Mouse (Mus musculus) urinary bladder, postnatal 36 days (tissue): ENCODE measurements around the gene Hoxa5.

Source experiments
- DNase-seq, 2 experiments: peaks; one replicate each; pipeline ENCODE4 v3.0.0; 2022; ENCODE audit warnings: low spot score in 2 of 2, mixed read lengths in 1 of 2

The Hoxa5 gene

DNA sequence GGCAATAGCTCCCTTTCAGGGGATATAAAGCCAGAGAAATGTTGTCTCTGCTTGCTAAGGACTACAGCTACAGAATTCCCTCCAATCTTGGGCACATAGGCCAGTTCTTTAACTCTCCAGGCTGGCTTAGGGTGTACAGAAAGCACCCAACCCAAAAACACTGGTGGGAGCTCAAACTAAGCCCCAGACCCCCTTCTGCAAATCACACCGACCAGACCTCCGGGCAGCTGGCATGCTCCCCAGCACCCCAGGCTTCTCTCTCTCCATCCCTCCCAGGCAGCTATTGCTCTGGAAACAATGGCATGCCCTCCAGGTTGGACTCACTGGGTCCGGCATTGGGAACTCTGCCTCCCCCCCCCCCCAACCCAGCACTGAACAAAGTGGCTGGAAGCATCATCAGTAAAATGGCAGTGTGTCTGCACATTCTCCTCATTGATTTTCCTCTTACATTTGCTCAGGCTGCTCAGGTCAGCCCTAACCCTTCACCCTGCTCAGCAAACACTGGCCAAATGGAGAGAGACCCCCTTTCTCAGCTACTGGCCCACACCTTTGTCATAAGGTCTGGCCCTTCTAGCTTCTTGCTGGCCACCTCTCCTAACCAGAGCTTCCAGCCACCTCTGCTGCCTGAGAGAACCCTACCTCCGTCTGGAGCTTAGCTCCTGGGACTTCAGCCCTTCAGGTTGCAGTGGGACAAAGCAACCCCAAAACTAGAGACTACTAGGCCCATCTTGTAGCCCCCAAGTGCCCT is 25.3 kb downstream of the Hoxa5 start:
- DNase-seq: no peak

DNA sequence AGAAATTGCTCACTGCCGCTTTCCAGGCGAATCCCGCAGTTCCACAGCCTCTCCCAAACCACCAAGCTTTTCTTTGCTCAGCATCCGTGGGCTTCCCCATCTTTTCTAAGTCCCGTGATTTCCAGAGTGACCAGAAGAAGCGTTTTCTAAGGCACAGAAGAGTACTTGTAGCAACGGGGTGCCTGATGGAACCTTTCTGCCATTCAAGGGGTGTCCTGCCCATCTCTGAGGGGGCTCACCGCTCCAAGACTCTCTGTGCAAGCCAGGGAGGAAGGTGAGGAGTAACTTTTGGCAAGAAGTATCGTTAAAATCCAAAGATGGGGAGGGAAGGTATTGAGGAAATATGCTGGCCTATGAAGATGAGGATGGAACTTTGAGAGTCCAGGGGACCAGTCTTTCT is 26.6 kb downstream of the Hoxa5 start:
- no peak for DNase-seq

- no peak for DNase-seq
These were observed 27.2 kb downstream of the Hoxa5 start, which contains the start of gene 5730596B20Rik for GRCm38 (mm10) chr6:52177061-52177735. 5730596B20Rik (plus strand) TSS chr6:52177498.

- DNase-seq: no peak
These were observed 28.0 kb downstream of the Hoxa5 start for GRCm38 (mm10) chr6:52176391-52176790.

GRCm38 (mm10) chr6:52175864-52176263 is 28.5 kb downstream of the Hoxa5 start:
- no peak for DNase-seq

DNA sequence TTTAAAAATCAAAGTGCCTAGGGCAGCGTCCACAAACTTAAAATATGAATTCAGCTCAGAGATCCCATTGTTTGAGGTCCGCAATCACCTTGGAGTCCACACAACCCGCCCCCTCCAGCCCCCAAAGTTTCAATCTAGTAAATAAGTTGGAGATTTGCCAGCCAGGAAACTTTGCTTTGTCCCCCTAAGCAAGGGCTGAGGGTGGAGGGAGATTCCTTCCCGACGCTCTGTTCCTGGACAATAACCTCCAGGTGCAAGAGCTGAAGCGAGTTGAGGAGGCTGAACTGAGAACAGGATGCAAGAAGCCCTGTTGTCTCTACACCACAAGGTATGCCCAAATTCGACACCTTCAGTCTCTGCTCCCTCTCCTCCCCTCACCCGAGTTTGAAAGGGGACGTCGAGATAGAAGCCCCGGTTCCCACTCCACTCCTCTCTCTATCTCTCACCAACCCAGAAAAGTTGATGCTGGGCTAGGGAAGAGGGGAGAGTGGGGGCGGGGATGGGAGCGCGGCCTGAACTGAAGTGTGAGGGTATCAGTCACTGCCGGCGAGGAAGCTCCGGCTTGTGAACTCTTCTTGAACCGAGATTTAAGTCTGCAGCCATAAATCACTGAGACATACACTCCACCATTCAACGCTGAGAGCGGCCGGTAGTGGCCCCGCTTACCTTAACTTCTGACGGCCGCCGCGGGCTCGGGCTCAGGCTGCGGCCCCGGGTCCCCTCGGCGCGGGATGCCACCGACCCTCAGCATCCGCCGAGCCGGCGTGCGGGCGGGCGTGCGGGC is 29.2 kb downstream of the Hoxa5 start:
- DNase-seq: no peak

DNA sequence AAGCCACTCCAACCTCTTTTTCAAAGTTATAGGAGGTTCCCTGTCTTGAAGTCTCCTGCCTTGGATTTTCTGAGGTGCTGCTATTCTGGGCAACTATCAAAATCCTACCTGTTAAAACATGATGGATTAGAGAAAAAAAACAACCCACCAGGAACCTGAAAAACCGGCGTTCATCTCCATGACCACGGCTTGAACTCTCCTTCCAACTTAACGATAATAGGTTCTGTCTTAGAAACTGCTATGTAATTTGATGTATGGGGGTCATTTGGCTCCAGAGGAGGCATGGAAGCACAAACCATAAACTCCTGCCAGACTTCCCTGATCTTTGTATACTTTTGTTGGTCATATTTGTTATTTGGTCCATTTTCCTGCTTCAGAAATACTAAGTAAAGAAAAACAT is 30.7 kb downstream of the Hoxa5 start:
- no peak for DNase-seq

DNA sequence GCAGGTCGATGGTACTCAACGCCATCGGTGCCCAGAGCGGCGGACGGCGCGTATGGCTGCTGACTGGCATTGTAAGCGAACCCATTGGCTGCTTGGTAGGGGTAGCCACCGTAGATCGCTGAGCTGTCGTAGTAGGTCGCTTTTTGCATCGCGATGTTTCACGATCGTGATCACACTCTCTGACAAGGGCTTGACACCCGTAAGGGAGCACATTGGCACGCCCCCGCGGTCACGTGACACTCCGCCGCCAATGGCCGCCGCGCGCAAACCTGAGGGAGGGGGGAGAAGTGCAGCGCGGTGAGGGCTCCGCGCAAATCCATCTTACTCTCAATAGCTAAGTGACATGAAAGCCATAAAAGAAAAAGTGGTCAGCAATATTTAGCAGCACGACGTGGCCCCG is 31.9 kb downstream of the Hoxa5 start:
- DNase-seq: peak; percentile 54 to 86

DNA sequence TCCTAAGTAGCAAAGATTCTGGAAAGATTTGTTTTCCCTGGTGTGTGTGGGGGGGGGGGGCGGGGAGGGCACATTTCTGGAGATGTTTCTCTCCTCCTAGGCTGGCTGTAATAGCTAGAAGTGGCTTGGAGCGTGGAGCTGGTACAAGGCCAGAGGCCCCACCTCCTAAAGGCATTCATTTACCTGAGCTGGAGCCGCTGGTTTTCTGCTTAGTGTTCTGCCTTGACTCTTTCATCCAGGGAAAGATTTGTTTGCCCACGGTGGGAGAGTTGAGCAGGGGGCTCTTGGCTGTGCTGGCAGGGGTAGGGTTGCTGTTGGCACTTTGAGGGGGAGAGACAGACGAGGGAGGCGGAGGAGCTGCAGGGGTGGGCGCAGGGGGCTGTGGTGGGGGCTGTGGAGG is 32.4 kb downstream of the Hoxa5 start:
- no peak for DNase-seq

- DNase-seq: no peak
These were observed 33.1 kb downstream of the Hoxa5 start for GRCm38 (mm10) chr6:52171331-52171730.

- DNase-seq: no peak
These were observed 33.5 kb downstream of the Hoxa5 start for GRCm38 (mm10) chr6:52170898-52171223.

DNA sequence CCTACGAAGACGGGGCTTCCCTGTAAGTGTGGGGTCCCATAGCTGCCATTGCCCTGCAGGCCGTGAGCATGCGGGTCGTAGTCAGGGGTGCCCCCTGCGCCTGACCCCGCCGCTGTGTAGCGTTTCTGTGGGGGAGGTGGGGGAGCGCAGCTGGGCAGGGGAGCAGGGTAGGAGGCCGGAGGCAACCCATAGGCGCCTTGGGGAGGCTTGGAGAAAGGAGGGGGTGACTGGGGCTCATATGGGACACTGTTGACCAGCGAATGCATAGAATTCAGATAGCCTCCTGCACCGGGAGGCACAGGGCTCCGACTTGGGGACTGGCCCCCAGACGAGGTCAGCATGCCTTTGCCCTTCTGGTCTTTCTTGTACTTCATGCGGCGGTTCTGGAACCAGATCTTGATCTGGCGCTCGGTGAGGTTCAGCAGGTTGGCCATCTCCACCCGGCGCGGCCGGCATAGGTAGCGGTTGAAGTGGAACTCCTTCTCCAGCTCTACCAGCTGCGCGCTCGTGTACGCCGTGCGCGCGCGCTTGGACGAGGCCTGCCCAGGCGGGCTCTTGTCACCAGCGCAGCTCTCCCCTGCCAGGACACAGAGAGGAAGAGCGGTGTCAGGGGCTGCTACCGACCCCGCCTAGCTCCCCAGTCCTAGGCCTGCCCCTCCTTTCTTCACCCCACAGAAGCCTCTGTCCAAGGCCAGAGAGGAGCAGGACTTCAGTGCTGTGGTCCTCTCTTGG is 34.1 kb downstream of the Hoxa5 start:
- DNase-seq: no peak

- DNase-seq: no peak
These were observed 34.8 kb downstream of the Hoxa5 start for GRCm38 (mm10) chr6:52169499-52170165.

GRCm38 (mm10) chr6:52168191-52169055 is 36.0 kb downstream of the Hoxa5 start:
- DNase-seq: no peak

GRCm38 (mm10) chr6:52167736-52168161 is 36.6 kb downstream of the Hoxa5 start:
- no peak for DNase-seq

GRCm38 (mm10) chr6:52167176-52167575 is 37.2 kb downstream of the Hoxa5 start:
- DNase-seq: no peak

DNA sequence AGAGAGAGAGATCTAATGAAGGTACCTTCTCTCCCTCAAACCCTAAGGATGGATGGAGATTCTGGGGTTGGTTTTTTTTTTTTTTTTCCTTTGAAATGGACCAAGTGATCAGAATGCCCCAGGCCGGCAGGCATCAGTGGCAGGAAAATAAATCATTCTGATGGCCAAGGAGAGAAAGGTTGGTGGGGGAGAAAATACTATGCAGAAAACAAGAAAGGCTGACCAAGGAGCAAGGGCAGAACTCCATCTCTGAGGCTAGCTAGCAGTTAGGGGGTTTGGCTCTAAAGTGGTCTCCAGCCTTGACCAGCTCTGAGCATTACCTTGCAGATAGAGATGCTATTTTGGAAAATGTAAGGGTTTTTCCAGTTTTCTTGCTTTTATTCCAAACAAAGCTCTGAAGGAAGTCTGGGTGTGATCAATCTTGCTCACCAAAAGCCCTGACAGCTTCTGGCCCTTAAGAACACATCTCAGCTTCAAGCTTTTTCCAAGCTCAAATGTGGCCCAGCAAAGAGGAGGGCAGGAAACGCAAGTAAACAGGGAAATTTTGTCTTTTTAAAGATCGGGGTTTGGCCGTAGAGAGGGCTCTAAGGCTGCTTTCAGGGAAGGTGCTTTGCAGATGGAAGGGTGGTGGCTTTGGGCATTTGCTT is 37.8 kb downstream of the Hoxa5 start:
- no peak for DNase-seq

DNA sequence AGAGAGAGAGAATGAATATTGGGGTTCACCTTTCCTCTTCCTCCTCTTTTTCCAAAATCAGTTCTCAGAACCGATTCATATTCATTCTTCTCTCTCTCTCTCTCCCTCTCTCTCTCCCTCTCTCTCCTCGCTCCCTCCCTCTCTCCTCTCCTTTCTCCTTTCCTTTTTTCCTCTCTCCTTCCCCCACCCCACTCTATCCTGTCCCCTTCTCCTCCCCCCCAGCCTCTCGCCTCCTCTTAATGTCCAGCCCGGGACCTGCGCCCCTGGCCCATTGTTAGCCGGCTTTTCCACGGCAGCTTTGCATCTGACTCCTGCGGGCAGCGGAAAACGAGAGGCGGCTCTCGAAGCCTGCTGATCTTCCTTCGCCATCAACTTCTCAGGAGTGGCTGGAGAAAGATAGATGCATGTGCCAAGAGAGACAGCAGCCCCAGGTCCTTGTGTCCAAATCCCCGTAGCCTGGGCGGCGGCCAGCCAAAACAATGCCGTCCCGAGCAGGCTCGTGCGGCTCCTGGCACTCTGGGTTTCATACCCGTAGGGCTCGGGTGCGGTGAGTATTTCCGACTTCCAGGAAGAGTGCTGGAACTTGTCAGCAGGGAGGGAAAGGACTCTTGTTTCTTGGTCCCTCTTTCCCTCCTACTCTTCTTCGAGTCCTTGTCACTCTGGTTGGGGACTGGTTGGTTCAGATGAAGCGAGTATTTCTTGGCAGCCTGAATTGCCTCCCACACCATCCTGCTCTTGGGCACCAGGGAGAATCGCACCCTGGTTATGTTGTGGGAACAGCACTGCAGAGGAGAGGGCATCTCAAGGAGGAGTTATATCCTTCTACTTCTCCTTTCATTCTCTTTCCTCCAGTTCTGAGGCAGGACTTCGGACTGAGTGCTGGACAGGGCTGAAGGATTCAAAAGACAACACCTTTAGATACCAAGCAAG is 38.7 kb downstream of the Hoxa5 start:
- DNase-seq: no peak
